Mouse (Mus musculus) kidney, postnatal 0 days (tissue): Measurements from ENCODE around the gene Mapt. TPM values are rescaled to one million over a fixed set of nuclear protein-coding genes. Genes with fewer than 3 reads are reported as not detected.

Experiments
- ATAC-seq: fragments of 200-750 bp; cut with Nextera tagmentation; replicated peaks from 2 replicates; pipeline ENCODE4 v1.8.0; 2017; ENCODE audit warnings: low read depth, moderate number of reproducible peaks, moderate TSS enrichment, moderate library complexity; ENCODE audit not compliant: low FRiP score
- DNase-seq: peaks from one replicate; pipeline ENCODE4 v3.0.0-alpha.2; 2016; ENCODE audit warnings: low spot score
- H3K27ac ChIP-seq: fragments of 300-500 bp; sonication (generic); 2 replicates; pipeline ENCODE4 v1.5.1; 2014; ENCODE audit warnings: mild to moderate bottlenecking
- H3K27me3 ChIP-seq: fragments of 300-500 bp; sonication (generic); 2 replicates; pipeline ENCODE4 v1.6.1; 2014; ENCODE audit warnings: low read length, mixed read lengths; ENCODE audit not compliant: insufficient read depth
- H3K36me3 ChIP-seq: fragments of 300-500 bp; sonication (generic); 2 replicates; pipeline ENCODE4 v1.6.1; 2014; ENCODE audit warnings: low read length, mixed read lengths; ENCODE audit not compliant: insufficient read depth
- H3K4me1 ChIP-seq: fragments of 300-500 bp; sonication (generic); replicated peaks from 2 replicates; pipeline ENCODE4 v1.6.1; 2014; ENCODE audit warnings: antibody characterized with exemption, low read length, mixed read lengths; ENCODE audit not compliant: insufficient read depth
- H3K4me2 ChIP-seq: fragments of 300-500 bp; sonication (generic); 2 replicates; pipeline ENCODE4 v1.6.1; 2014; ENCODE audit warnings: mild to moderate bottlenecking, low read length, moderate library complexity, mixed read lengths
- H3K4me3 ChIP-seq: fragments of 300-500 bp; sonication (generic); replicated peaks from 2 replicates; pipeline ENCODE4 v1.5.1; 2014; ENCODE audit warnings: low read depth, low read length
- H3K9ac ChIP-seq: fragments of 300-500 bp; sonication (generic); 2 replicates; pipeline ENCODE4 v1.6.1; 2014; ENCODE audit warnings: low read depth, low read length
- H3K9me3 ChIP-seq: fragments of 300-500 bp; sonication (generic); replicated peaks from 2 replicates; pipeline ENCODE4 v1.6.1; 2016; ENCODE audit warnings: low read length, inconsistent platforms, mixed read lengths
- CTCF ChIP-seq: IDR thresholded peaks from 2 replicates; pipeline ENCODE4 v1.5.1; 2016; ENCODE audit warnings: antibody characterized with exemption, low read depth, mild to moderate bottlenecking, moderate library complexity
- WGBS: fragments of 180-500 bp; shearing (Covaris S2); extraction: QIAGEN DNeasy Blood & Tissue Kit; methylation state at CpG from one replicate; pipeline ENCODE4 v1.1.7; 2014; 5-methylcytosine and 5-hydroxymethylcytosine counted together
- polyA plus RNA-seq: library from polyadenylated mRNA; unstranded; fragments of >200 nt; fragmentation: Nextera tagmentation; extraction: Ambion mirVana; gene quantifications from 2 replicates; pipeline ENCODE4 v1.2.1, GENCODE M21; 2015

Gene Mapt
- polyA plus RNA-seq, 1 experiment from 2014 or later = 6.7 TPM

- no peak overlapping the region for H3K27ac ChIP-seq
- ATAC-seq (no peak), DNase-seq (peak; percentile 40)
- 38% methylated on average over 12 of the region's 12 CpGs for WGBS
- H3K9me3 ChIP-seq = no peaks in the 10 kb centered on the region
- H3K27me3 ChIP-seq = no peaks in the 10 kb centered on the region
- no peaks in the 10 kb centered on the region for H3K36me3 ChIP-seq
- TF ChIP-seq CTCF = no peak
- no peak overlapping the region; the same call in 1 of the 2 replicates for H3K4me2 ChIP-seq
- no peak overlapping the region for H3K4me3 ChIP-seq
- 0 out of 2 replicates have a peak, but pooled peaks cover 3% of the 10 kb centered on the region for H3K4me1 ChIP-seq
- no peak overlapping the region for H3K9ac ChIP-seq
Observed at GRCm38 (mm10) chr11:104302628-104303027, 71.4 kb downstream of the Mapt start.

DNA sequence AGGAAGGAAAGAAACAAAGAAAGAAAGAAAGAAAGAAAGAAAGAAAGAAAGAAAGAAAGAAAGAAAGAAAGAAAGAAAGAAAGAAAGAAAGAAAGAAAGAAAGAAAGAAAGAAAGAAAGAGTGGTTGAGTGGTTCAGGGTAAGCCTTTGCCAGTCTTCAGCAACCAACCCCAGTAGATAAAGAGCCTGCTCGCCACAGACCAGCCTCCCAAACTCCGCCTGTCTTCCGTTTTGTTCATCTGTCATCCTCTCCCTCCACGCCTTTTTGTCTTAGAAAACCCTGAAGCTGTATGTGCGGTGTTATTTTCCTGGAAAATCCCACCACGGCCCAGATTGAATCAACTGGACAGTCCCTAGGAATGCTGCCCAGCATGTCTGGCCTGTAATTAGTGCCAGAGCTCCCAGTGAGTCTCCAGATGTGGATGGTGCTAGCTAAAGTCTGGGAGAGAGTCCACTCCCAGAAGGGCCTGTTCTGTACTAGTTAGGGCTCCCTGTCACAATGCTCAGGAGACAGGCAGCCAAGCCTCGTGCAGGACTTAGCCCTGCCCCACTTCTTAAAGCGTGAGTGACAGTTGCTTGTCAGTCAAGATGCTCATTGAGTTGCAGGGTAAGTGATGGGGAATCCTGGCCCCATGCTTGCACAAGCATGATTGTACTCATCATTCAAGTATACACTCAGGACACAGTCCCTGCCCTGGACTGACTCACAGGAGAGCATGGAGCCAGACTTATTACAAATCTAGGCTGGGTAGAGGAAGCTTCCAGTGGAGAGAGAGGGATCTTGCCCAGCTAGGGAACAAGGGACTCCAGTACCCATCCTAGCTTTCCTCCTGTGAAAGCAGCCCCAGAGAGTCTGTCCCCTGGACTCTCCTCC is 72.1 kb downstream of the Mapt start:
- no peaks in the 10 kb centered on the region for H3K27me3 ChIP-seq
- no peak for TF ChIP-seq CTCF
- DNase-seq (no peak), ATAC-seq (no peak)
- H3K36me3 ChIP-seq = no peaks in the 10 kb centered on the region
- H3K4me1 ChIP-seq = 0 out of 2 replicates have a peak, but pooled peaks cover 3% of the 10 kb centered on the region
- no peaks in the 10 kb centered on the region for H3K9me3 ChIP-seq
- H3K4me3 ChIP-seq = no peak overlapping the region
- no peak overlapping the region for H3K9ac ChIP-seq
- H3K27ac ChIP-seq = no peak overlapping the region
- no peak overlapping the region for H3K4me2 ChIP-seq
- WGBS = 63% methylated on average over 8 of the region's 8 CpGs

- H3K9ac ChIP-seq = no peak overlapping the region
- no peak overlapping the region for H3K27ac ChIP-seq
- H3K4me1 ChIP-seq = 0 out of 2 replicates have a peak, but pooled peaks cover 3% of the 10 kb centered on the region
- no peaks in the 10 kb centered on the region for H3K36me3 ChIP-seq
- H3K4me2 ChIP-seq = no peak overlapping the region
- ATAC-seq = no peak
- H3K4me3 ChIP-seq = no peak overlapping the region
- 93% methylated on average over 7 of the region's 7 CpGs for WGBS
- no peaks in the 10 kb centered on the region for H3K9me3 ChIP-seq
- H3K27me3 ChIP-seq = no peaks in the 10 kb centered on the region
- no peak for DNase-seq
- TF ChIP-seq CTCF = no peak
Observed at GRCm38 (mm10) chr11:104305711-104306110, 74.5 kb downstream of the Mapt start.

DNA sequence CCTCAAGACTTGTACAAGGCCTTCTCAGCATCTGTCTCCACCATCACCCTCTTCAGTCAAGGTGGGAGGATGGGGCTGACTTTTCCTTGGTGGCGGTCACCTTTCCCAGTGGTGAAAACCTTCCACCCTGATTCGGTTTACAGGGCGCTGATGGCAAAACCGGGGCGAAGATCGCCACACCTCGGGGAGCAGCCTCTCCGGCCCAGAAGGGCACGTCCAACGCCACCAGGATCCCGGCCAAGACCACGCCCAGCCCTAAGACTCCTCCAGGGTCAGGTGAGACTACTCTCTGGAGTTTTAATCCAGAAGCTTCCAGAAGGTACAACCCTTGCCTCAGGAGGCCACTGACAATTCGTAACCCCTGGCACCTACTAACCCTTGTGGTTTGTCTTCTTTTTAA is 75.3 kb downstream of the Mapt start:
- Histone ChIP-seq H3K4me2 (no peak overlapping the region), H3K36me3 (no peaks in the 10 kb centered on the region), H3K4me3 (no peak overlapping the region), H3K27ac (no peak overlapping the region), H3K4me1 (0 out of 2 replicates have a peak, but pooled peaks cover 3% of the 10 kb centered on the region), H3K27me3 (no peaks in the 10 kb centered on the region), H3K9me3 (no peaks in the 10 kb centered on the region), H3K9ac (no peak overlapping the region)
- no peak for TF ChIP-seq CTCF
- DNase-seq (no peak), ATAC-seq (no peak)
- 92% methylated on average over 13 of the region's 13 CpGs for WGBS

- 62% methylated on average over 4 of the region's 4 CpGs for WGBS
- TF ChIP-seq CTCF = no peak
Observed at GRCm38 (mm10) chr11:104307136-104307535, 75.9 kb downstream of the Mapt start.

DNA sequence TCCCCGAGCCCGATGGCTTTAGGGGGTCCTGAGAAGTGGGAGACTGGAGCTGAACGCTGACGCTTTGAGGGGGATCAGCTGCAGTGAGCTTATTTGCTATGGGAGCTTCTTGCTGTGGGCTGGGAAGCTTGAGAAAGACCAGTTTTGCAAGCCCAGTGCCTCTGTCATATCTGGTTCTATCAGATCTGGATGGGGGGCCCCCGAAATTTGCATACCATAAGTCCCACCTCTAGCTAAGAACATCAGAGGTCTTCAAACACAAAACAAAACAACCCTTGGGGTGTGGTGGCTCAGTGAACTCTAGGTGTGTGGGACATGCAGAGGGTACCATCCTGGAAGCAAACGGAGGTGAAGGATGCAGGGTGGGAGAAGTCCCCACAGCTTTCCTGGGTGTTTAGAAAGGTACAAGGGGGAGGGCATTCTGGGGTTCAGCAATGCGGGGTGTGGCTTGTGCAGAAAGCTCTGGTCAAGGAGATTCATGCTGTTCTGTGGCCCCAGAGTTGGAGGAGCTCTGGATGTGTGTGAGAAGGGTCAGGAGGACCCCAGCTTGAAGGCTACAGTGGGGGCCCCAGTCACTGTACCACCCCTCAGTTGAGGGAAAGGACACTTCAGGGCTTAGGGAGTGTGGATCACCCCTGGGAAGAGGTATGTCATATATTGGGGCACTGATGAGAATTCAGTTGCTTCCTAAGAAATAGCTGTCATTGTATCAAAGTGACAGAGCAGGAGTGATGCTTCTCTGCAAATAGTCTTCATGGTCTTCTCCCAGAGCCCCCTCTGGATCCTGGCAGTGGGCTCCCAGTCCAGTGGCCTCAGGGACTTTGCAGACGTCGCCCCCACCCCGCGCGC is 78.4 kb downstream of the Mapt start:
- 35% methylated on average over 12 of the region's 12 CpGs for WGBS
- no peaks in the 10 kb centered on the region for H3K36me3 ChIP-seq
- no peak for ATAC-seq
- no peak overlapping the region for H3K9ac ChIP-seq
- H3K27ac ChIP-seq = no peak overlapping the region
- H3K4me1 ChIP-seq = no peaks in the 10 kb centered on the region
- no peak for DNase-seq
- H3K4me2 ChIP-seq = peak overlapping the region; percentile 35; the same call in 1 of the 2 replicates
- no peak overlapping the region for H3K4me3 ChIP-seq
- no peak for TF ChIP-seq CTCF
- no peaks in the 10 kb centered on the region for H3K9me3 ChIP-seq
- no peaks in the 10 kb centered on the region for H3K27me3 ChIP-seq

More at GRCm38 (mm10) chr11:104307136-104307535, 75.9 kb downstream of the Mapt start:
- H3K27me3 ChIP-seq = no peaks in the 10 kb centered on the region
- no peak overlapping the region for H3K9ac ChIP-seq
- H3K27ac ChIP-seq = no peak overlapping the region
- ATAC-seq = no peak
- 0 out of 2 replicates have a peak, but pooled peaks cover 3% of the 10 kb centered on the region for H3K4me1 ChIP-seq
- no peaks in the 10 kb centered on the region for H3K9me3 ChIP-seq
- no peak for DNase-seq
- no peak overlapping the region for H3K4me3 ChIP-seq
- no peak overlapping the region for H3K4me2 ChIP-seq
- H3K36me3 ChIP-seq = no peaks in the 10 kb centered on the region
